Mouse (Mus musculus): ENCODE measurements at regions not wholly inside any gene's neighbourhood (a gene's known extent, or its start where the extent isn't known, plus 50 kb on each side); places are given as distances from the start of the nearest gene placed in this dataset.

DNA sequence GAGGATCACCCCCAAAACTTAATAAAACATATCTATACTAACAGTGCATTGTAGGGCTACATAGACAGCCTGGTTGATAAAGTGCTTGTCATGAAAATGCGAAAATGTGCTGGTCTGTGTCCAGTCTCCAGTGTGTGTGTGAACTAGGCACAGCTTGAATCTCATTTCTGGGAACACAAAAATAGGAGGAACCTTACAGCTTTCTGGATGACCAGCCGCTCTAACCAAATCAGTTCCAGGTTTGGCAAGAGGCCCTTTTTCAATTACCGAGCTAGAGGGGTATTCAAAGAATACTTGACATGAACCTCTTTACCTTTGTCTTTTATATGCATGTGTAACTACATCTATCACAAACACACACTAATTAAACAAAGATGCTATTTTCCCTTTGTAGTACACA is 390.3 kb upstream of the Hsf2 start:
- no peak for DNase-seq (ENCODE audit: low spot score)
- ATAC-seq (replicated peaks; ENCODE audit: low FRiP score, low read depth): no peak
- no peak overlapping the region for H3K4me3 ChIP-seq (replicated peaks; ENCODE audit: low read depth, low read length)
- no peak for TF ChIP-seq CTCF (IDR thresholded peaks at IDR 0.05; ENCODE audit: low read depth)
- H3K4me1 ChIP-seq (replicated peaks; ENCODE audit: insufficient read depth, low read length): no peaks in the 10 kb centered on the region
- no peaks in the 10 kb centered on the region for H3K27me3 ChIP-seq (ENCODE audit: insufficient read depth, low read length)
- WGBS: 89% methylated on average over 3 of the region's 3 CpGs
- no peaks in the 10 kb centered on the region for H3K36me3 ChIP-seq (ENCODE audit: insufficient read depth, low read length)
- no peaks in the 10 kb centered on the region for H3K9me3 ChIP-seq (replicated peaks; ENCODE audit: low read length)
- no peak overlapping the region for H3K4me2 ChIP-seq (ENCODE audit: low read length)
- no peak overlapping the region for H3K9ac ChIP-seq (ENCODE audit: low read depth, low read length)
- no peak overlapping the region for H3K27ac ChIP-seq

DNA sequence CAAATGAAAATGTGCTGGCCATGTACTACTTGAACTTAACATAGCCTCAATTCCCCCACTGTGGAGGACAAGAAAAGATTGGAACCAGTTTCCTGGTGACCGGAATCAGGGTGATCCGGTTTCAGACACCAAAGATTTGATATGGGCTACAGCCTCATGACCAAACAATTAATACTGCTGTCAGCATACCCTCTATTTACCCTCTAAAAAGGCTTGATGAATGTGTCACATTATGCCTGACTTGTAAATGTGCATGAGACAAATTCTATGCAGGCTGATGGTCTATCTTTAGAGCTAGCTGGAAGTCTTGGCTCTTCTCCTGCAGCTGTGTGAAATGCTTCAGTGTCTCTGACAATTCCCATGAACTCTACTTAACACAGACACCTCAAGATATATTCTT is 372.8 kb upstream of the Hsf2 start:
- no peaks in the 10 kb centered on the region for H3K9me3 ChIP-seq (replicated peaks; ENCODE audit: low read length)
- H3K9ac ChIP-seq (ENCODE audit: low read depth, low read length): no peak overlapping the region
- 68% methylated on average over 2 of the region's 2 CpGs for WGBS
- H3K27ac ChIP-seq: no peak overlapping the region
- H3K27me3 ChIP-seq (ENCODE audit: insufficient read depth, low read length): no peaks in the 10 kb centered on the region
- no peaks in the 10 kb centered on the region for H3K4me1 ChIP-seq (replicated peaks; ENCODE audit: insufficient read depth, low read length)
- no peak overlapping the region for H3K4me2 ChIP-seq (ENCODE audit: low read length)
- H3K36me3 ChIP-seq (ENCODE audit: insufficient read depth, low read length): no peaks in the 10 kb centered on the region
- no peak for TF ChIP-seq CTCF (IDR thresholded peaks at IDR 0.05; ENCODE audit: low read depth)
- H3K4me3 ChIP-seq (replicated peaks; ENCODE audit: low read depth, low read length): no peak overlapping the region
- ATAC-seq (replicated peaks; ENCODE audit: low FRiP score, low read depth) (no peak), DNase-seq (ENCODE audit: low spot score) (no peak)

DNA sequence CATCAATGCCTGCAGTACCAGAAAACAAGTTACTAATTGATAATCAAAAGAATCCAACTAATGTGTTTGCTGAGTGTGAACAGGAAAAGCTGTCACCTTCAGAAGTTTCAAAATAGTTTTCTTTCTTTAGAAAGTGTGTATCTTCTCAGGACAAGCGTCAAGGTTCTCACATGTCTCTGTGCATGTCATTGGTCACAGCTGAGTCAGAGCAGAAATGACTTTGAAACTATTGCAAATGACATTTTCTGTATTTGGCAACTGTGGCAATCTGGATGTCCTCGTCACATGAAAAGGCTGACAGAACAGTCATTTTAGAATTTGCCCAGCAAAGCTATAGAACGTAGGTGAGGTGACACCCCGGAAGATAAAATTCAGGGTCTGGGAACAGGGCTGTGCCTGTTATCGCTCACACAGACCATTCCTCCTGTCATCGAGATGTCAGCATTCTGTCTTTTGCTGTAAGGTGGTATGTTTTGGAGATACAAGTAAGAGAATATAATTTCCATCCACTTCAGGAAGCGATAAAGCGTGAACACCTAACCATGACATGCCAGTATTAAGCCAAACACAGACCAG is 371.4 kb upstream of the Hsf2 start:
- Histone ChIP-seq H3K4me1 (replicated peaks; ENCODE audit: insufficient read depth, low read length) (no peaks in the 10 kb centered on the region), H3K9ac (ENCODE audit: low read depth, low read length) (no peak overlapping the region), H3K4me2 (ENCODE audit: low read length) (no peak overlapping the region), H3K36me3 (ENCODE audit: insufficient read depth, low read length) (no peaks in the 10 kb centered on the region), H3K9me3 (replicated peaks; ENCODE audit: low read length) (no peaks in the 10 kb centered on the region), H3K27me3 (ENCODE audit: insufficient read depth, low read length) (no peaks in the 10 kb centered on the region), H3K4me3 (replicated peaks; ENCODE audit: low read depth, low read length) (no peak overlapping the region), H3K27ac (no peak overlapping the region)
- TF ChIP-seq CTCF (IDR thresholded peaks at IDR 0.05; ENCODE audit: low read depth): no peak
- DNase-seq (ENCODE audit: low spot score): no peak
- 91% methylated on average over 8 of the region's 8 CpGs for WGBS
- ATAC-seq (replicated peaks; ENCODE audit: low FRiP score, low read depth): no peak

DNA sequence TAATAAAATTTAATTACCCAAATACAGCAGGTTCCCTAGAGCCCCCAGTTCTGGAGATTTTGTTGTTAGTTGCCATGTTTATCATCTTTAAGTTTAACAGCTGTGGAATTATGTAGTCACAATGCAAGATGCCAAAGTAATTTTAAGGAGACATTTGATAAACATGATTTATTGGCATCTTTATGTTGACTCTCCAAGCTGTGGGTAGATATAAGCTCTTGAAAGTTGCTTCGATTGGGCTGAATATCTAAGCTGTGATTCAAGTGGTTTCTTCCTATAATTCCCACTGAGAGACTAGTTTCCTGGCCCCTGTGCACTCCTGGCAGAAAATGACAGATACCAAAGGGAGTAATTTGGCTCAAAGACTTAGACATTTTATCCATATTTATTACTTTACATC is 364.7 kb upstream of the Hsf2 start:
- 68% methylated on average over 1 of the region's 1 CpGs for WGBS
- Histone ChIP-seq H3K4me1 (replicated peaks; ENCODE audit: insufficient read depth, low read length) (no peaks in the 10 kb centered on the region), H3K27ac (no peak overlapping the region), H3K27me3 (ENCODE audit: insufficient read depth, low read length) (no peaks in the 10 kb centered on the region), H3K4me3 (replicated peaks; ENCODE audit: low read depth, low read length) (no peak overlapping the region), H3K36me3 (ENCODE audit: insufficient read depth, low read length) (no peaks in the 10 kb centered on the region), H3K9me3 (replicated peaks; ENCODE audit: low read length) (no peaks in the 10 kb centered on the region), H3K9ac (ENCODE audit: low read depth, low read length) (no peak overlapping the region), H3K4me2 (ENCODE audit: low read length) (no peak overlapping the region)
- no peak for DNase-seq (ENCODE audit: low spot score)
- ATAC-seq (replicated peaks; ENCODE audit: low FRiP score, low read depth): no peak
- TF ChIP-seq CTCF (IDR thresholded peaks at IDR 0.05; ENCODE audit: low read depth): no peak

DNA sequence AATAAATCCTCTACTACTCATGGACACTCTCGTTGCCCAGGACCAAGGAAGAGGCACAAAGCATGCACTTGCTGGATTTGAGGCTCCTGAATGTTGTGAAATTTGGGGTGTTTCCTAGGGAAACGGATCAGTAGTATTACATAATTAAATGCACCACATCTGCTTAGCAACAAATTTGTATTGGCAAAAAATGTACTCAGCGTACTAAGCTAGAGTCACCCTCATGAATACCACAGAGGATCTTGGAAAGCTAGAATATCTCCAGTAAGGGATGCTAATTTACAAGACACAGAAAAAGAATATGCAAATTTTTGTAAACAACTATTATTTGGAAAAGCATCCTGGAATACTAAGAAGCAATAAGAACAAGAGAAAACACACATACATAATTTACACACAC is 359.0 kb upstream of the Hsf2 start:
- H3K36me3 ChIP-seq (ENCODE audit: insufficient read depth, low read length): no peaks in the 10 kb centered on the region
- WGBS: 64% methylated on average over 3 of the region's 3 CpGs
- no peak for DNase-seq (ENCODE audit: low spot score)
- H3K4me3 ChIP-seq (replicated peaks; ENCODE audit: low read depth, low read length): no peak overlapping the region
- ATAC-seq (replicated peaks; ENCODE audit: low FRiP score, low read depth): no peak
- no peak overlapping the region for H3K4me2 ChIP-seq (ENCODE audit: low read length)
- no peak for TF ChIP-seq CTCF (IDR thresholded peaks at IDR 0.05; ENCODE audit: low read depth)
- no peaks in the 10 kb centered on the region for H3K4me1 ChIP-seq (replicated peaks; ENCODE audit: insufficient read depth, low read length)
- H3K27ac ChIP-seq: no peak overlapping the region
- no peaks in the 10 kb centered on the region for H3K9me3 ChIP-seq (replicated peaks; ENCODE audit: low read length)
- H3K27me3 ChIP-seq (ENCODE audit: insufficient read depth, low read length): no peaks in the 10 kb centered on the region
- no peak overlapping the region for H3K9ac ChIP-seq (ENCODE audit: low read depth, low read length)

- Histone ChIP-seq H3K4me2 (ENCODE audit: low read length) (no peak overlapping the region), H3K4me3 (replicated peaks; ENCODE audit: low read depth, low read length) (no peak overlapping the region), H3K27ac (no peak overlapping the region), H3K9me3 (replicated peaks; ENCODE audit: low read length) (no peaks in the 10 kb centered on the region), H3K9ac (ENCODE audit: low read depth, low read length) (no peak overlapping the region), H3K36me3 (ENCODE audit: insufficient read depth, low read length) (no peaks in the 10 kb centered on the region), H3K27me3 (ENCODE audit: insufficient read depth, low read length) (no peaks in the 10 kb centered on the region), H3K4me1 (replicated peaks; ENCODE audit: insufficient read depth, low read length) (no peaks in the 10 kb centered on the region)
- 66% methylated on average over 4 of the region's 4 CpGs for WGBS
- DNase-seq (ENCODE audit: low spot score) (no peak), ATAC-seq (replicated peaks; ENCODE audit: low FRiP score, low read depth) (no peak)
- TF ChIP-seq CTCF (IDR thresholded peaks at IDR 0.05; ENCODE audit: low read depth): no peak
Measured at GRCm38 (mm10) chr10:57156426-57156825, 329.8 kb upstream of the Hsf2 start.

DNA sequence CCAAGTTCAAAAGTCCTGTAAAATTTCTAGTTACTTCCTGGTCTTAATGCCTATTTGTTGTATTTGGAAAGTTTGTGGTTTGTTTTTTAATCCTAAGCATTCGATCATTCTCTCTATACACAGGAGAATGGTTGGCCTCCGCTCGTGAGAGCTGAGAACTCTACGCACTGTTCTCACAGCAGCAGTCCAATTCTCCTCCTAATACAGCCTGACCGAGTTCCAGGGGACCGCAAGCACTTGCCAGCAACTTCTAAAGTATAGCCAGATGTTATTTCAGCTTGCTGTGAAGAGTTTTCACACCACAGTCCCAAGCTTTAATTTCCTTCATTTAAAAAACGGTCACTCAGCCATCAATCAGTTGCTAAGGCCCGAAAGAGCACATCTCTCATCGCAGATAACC is 329.3 kb upstream of the Hsf2 start:
- no peak overlapping the region for H3K9ac ChIP-seq (ENCODE audit: low read depth, low read length)
- no peaks in the 10 kb centered on the region for H3K36me3 ChIP-seq (ENCODE audit: insufficient read depth, low read length)
- H3K27me3 ChIP-seq (ENCODE audit: insufficient read depth, low read length): no peaks in the 10 kb centered on the region
- H3K4me2 ChIP-seq (ENCODE audit: low read length): no peak overlapping the region
- H3K27ac ChIP-seq: no peak overlapping the region
- DNase-seq (ENCODE audit: low spot score) (peak; percentile 20), ATAC-seq (replicated peaks; ENCODE audit: low FRiP score, low read depth) (no peak)
- TF ChIP-seq CTCF (IDR thresholded peaks at IDR 0.05; ENCODE audit: low read depth): no peak
- no peaks in the 10 kb centered on the region for H3K9me3 ChIP-seq (replicated peaks; ENCODE audit: low read length)
- no peak overlapping the region for H3K4me3 ChIP-seq (replicated peaks; ENCODE audit: low read depth, low read length)
- WGBS: 60% methylated on average over 9 of the region's 9 CpGs
- H3K4me1 ChIP-seq (replicated peaks; ENCODE audit: insufficient read depth, low read length): no peaks in the 10 kb centered on the region

Measured in kidney, postnatal 0 days (tissue).